Mouse (Mus musculus) stomach, postnatal 0 days (tissue): Measurements from ENCODE around the gene Dpm2. TPM values are rescaled to one million over a fixed set of nuclear protein-coding genes. Genes with fewer than 3 reads are reported as not detected.
A peak's percentile ranks its signal among the peaks of the same experiment; 100 is the strongest.

ENCODE experiments used
- ATAC-seq: fragments of 200-750 bp; cut with Nextera tagmentation; 2 replicates; pipeline ENCODE4 v1.8.0; 2017; ENCODE audit not compliant: low FRiP score, low TSS enrichment
- DNase-seq: peaks from one replicate; pipeline ENCODE4 v3.0.0-alpha.2; 2016; ENCODE audit warnings: low spot score
- H3K27ac ChIP-seq: fragments of 300-500 bp; sonication (generic); replicated peaks from 2 replicates; pipeline ENCODE4 v1.5.1; 2014; ENCODE audit warnings: mild to moderate bottlenecking, control low read depth
- H3K27me3 ChIP-seq: fragments of 300-500 bp; sonication (generic); 2 replicates; pipeline ENCODE4 v1.6.1; 2014; ENCODE audit warnings: low read length; ENCODE audit not compliant: control insufficient read depth, insufficient read depth
- H3K36me3 ChIP-seq: fragments of 300-500 bp; sonication (generic); 2 replicates; pipeline ENCODE4 v1.6.1; 2014; ENCODE audit warnings: low read length, mixed read lengths; ENCODE audit not compliant: control insufficient read depth, insufficient read depth
- H3K4me1 ChIP-seq: fragments of 300-500 bp; sonication (generic); replicated peaks from 2 replicates; pipeline ENCODE4 v1.6.1; 2014; ENCODE audit warnings: antibody characterized with exemption; ENCODE audit not compliant: control insufficient read depth, insufficient read depth
- H3K4me2 ChIP-seq: fragments of 300-500 bp; sonication (generic); replicated peaks from 2 replicates; pipeline ENCODE4 v1.6.1; 2014; ENCODE audit warnings: low read depth, mild to moderate bottlenecking, control low read depth, moderate library complexity
- H3K4me3 ChIP-seq: fragments of 300-500 bp; sonication (generic); 2 replicates; pipeline ENCODE4 v1.5.1; 2014; ENCODE audit warnings: low read depth, low read length, control low read depth
- H3K9ac ChIP-seq: fragments of 300-500 bp; sonication (generic); 2 replicates; pipeline ENCODE4 v1.6.1; 2014; ENCODE audit warnings: mild to moderate bottlenecking, low read length, control low read depth, mixed read lengths
- H3K9me3 ChIP-seq: fragments of 300-500 bp; sonication (generic); 2 replicates; pipeline ENCODE4 v1.6.1; 2016; ENCODE audit warnings: low read length; ENCODE audit not compliant: control insufficient read depth
- CTCF ChIP-seq: IDR thresholded peaks from 2 replicates; pipeline ENCODE4 v1.5.1; 2016; ENCODE audit warnings: antibody characterized with exemption, low read depth, mild to moderate bottlenecking, moderate library complexity
- EP300 ChIP-seq: optimal IDR thresholded peaks from 2 replicates; pipeline ENCODE3; 2016; ENCODE audit warnings: antibody characterized with exemption
- WGBS: fragments of 180-500 bp; shearing (Covaris S2); extraction: QIAGEN DNeasy Blood & Tissue Kit; methylation state at CpG from one replicate; pipeline ENCODE4 v1.1.7; 2014; 5-methylcytosine and 5-hydroxymethylcytosine counted together
- polyA plus RNA-seq: library from polyadenylated mRNA; unstranded; fragments of >200 nt; fragmentation: Nextera tagmentation; extraction: Ambion mirVana; gene quantifications from 2 replicates; pipeline ENCODE4 v1.2.1, GENCODE M21; 2015

Dpm2 gene
- polyA plus RNA-seq, 1 experiment from 2014 or later, result 87.5 TPM

- 91% methylated on average over 2 of the region's 2 CpGs for WGBS
- Histone ChIP-seq H3K9ac (no peak overlapping the region), H3K36me3 (no peaks in the 10 kb centered on the region), H3K9me3 (no peaks in the 10 kb centered on the region), H3K4me1 (peaks cover 20% of the 10 kb centered on the region), H3K27ac (peak overlapping the region; percentile 56; the same call in 1 of the 2 replicates), H3K4me2 (peak overlapping the region; percentile 2; the same call in 1 of the 2 replicates), H3K27me3 (no peaks in the 10 kb centered on the region), H3K4me3 (no peak overlapping the region)
- peak; percentile 64 for DNase-seq
- TF ChIP-seq CTCF (no peak), EP300 (no peak)
- ATAC-seq, result no peak
These were observed 29.2 kb upstream of the Dpm2 start for GRCm38 (mm10) chr2:32541333-32541908.

DNA sequence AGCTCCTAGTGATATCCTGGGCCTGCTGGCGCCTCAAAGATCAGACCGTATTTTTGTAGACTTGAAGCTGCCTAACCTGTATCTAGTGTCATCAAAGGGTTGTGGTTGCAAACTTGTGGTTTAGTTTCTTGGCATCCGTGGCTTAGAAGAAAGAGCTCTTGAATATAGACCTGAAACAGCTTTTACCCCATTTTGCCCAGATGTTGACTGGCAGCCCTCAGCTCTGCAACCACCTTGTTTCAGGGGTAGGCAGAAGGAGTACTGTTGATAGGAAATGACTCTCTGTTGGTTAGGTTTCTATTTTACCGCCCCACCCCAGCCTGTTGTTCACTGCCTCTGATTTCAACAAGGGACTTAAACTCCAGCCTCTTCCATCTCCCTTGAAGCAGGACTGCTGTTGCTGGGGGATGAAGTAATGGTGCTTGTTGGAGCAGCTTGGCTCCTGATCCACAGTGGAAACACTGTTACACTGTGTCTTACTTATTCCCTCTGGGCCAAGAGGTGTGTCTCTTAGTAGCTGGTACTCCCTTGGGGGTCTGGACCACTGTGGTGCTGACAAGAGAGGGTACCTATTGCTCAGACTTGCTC, 28.6 kb upstream of the Dpm2 start:
- 65% methylated on average over 4 of the region's 4 CpGs for WGBS
- Histone ChIP-seq H3K27ac (peak overlapping the region; percentile 56; the same call in 1 of the 2 replicates), H3K9ac (peak overlapping the region; percentile 13; the same call in 1 of the 2 replicates), H3K27me3 (no peaks in the 10 kb centered on the region), H3K9me3 (no peaks in the 10 kb centered on the region), H3K36me3 (no peaks in the 10 kb centered on the region), H3K4me1 (peaks cover 20% of the 10 kb centered on the region), H3K4me2 (0 out of 2 replicates have a peak overlapping the region, but pooled peaks have one; percentile 8), H3K4me3 (no peak overlapping the region)
- no peak for ATAC-seq
- no peak for DNase-seq
- no peak for TF ChIP-seq CTCF
- TF ChIP-seq EP300, result no peak

DNA sequence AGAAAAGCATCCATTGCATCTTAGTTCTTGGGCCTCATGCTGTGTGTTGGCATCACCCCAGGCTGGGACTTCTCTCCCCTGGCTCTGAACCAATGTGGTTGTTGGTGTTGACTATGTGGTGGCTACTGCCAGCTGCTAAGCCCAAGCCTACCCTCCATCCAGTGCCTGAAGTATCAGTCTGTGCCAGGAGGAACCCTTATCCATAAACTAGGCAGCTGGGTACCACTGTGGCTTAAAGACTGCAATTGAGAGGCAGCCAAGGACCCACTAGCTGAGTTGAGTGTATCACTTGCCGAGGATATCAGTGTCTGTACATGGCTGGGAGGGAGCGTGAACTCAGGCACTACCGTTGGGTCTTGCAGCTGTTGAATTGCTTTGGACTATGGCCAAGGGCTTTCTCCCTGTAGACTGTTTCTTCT, 27.6 kb upstream of the Dpm2 start:
- Histone ChIP-seq H3K4me1 (peaks cover 12% of the 10 kb centered on the region), H3K27me3 (no peaks in the 10 kb centered on the region)

DNA sequence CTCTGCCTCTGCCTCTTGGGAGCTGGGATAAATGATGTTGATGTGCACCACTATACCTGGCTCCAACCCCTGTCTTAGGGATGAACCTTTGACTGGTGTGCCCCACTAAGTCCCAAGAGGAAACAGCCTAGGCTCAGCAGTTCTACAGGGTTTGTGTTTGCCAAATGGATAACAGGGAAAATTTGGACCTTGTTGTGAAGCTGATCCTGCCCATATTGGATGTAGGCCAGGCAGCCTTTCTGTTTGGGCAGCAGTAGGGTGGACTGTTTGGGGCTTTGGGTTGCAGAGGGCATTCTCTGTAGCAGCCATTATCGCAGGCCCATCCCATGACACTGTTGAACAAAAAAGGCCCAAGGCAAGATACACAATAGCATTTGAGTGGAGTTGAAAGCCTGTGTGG, 23.7 kb upstream of the Dpm2 start:
- H3K27ac ChIP-seq, result peak overlapping the region; percentile 45; the same call in 1 of the 2 replicates
- no peaks in the 10 kb centered on the region for H3K9me3 ChIP-seq
- no peaks in the 10 kb centered on the region for H3K27me3 ChIP-seq
- no peak for TF ChIP-seq EP300
- TF ChIP-seq CTCF, result no peak
- ATAC-seq (no peak), DNase-seq (no peak)
- H3K9ac ChIP-seq, result no peak overlapping the region
- peaks cover 12% of the 10 kb centered on the region for H3K4me1 ChIP-seq
- no peak overlapping the region for H3K4me3 ChIP-seq
- WGBS, result 96% methylated on average over 1 of the region's 1 CpGs
- no peak overlapping the region for H3K4me2 ChIP-seq
- no peaks in the 10 kb centered on the region for H3K36me3 ChIP-seq

More for the DNA sequence above, 27.6 kb upstream of the Dpm2 start:
- no peak for ATAC-seq
- no peaks in the 10 kb centered on the region for H3K36me3 ChIP-seq
- WGBS, result 48% methylated on average over 3 of the region's 3 CpGs
- H3K9ac ChIP-seq, result no peak overlapping the region
- H3K27ac ChIP-seq, result no peak overlapping the region
- TF ChIP-seq EP300 (no peak), CTCF (no peak)
- no peak overlapping the region for H3K4me2 ChIP-seq
- H3K4me3 ChIP-seq, result no peak overlapping the region
- no peaks in the 10 kb centered on the region for H3K9me3 ChIP-seq
- DNase-seq, result no peak

GRCm38 (mm10) chr2:32547380-32547779, 23.3 kb upstream of the Dpm2 start:
- peaks cover 12% of the 10 kb centered on the region for H3K4me1 ChIP-seq
- no peak overlapping the region for H3K9ac ChIP-seq
- H3K4me3 ChIP-seq, result no peak overlapping the region
- no peaks in the 10 kb centered on the region for H3K9me3 ChIP-seq
- 66% methylated on average over 5 of the region's 5 CpGs for WGBS
- no peak for TF ChIP-seq CTCF
- H3K36me3 ChIP-seq, result no peaks in the 10 kb centered on the region
- DNase-seq, result no peak
- no peak overlapping the region for H3K4me2 ChIP-seq
- H3K27ac ChIP-seq, result peak overlapping the region; percentile 45
- H3K27me3 ChIP-seq, result no peaks in the 10 kb centered on the region
- ATAC-seq, result peak; percentile 53
